Mouse (Mus musculus): ENCODE results near the gene Kremen2. TPM values are rescaled to one million over a fixed set of nuclear protein-coding genes. Genes with fewer than 3 reads are reported as not detected.
"Not testable (repeated sequence)": the region's sequence is repeated elsewhere in the genome, so short reads cannot be mapped to it uniquely, and the experiment has no call there.

The Kremen2 gene
- polyA plus RNA-seq, 1 experiment: 0.57 TPM

GRCm38 (mm10) chr17:23785561-23786471, 40.2 kb upstream of the Kremen2 start, which contains the start of gene Flywch2:
Flywch2 (minus strand) TSS chr17:23786081.
- 2% methylated on average over 43 of the region's 43 CpGs for WGBS
- H3K27me3 ChIP-seq (ENCODE audit: control insufficient read depth, insufficient read depth, low read length): no peaks in the 10 kb centered on the region
- DNase-seq: peak; percentile 93 to 96
- peak within 1 kb of the TSS; percentile 78 for H3K27ac ChIP-seq (ENCODE audit: insufficient read depth, low read length)
- TF ChIP-seq CTCF (IDR thresholded peaks at IDR 0.05; ENCODE audit: borderline replicate concordance, insufficient read depth, low read depth, low read length) (no peak), POLR2A (IDR thresholded peaks at IDR 0.05; ENCODE audit: borderline replicate concordance, insufficient read depth, low read length) (peak; percentile 45; the same call in 1 of the 2 replicates)
- H3K4me1 ChIP-seq (ENCODE audit: control insufficient read depth, insufficient read depth, low read length): peaks cover 3% of the 10 kb centered on the region; the same call in 1 of the 2 replicates
- H3K4me3 ChIP-seq (replicated peaks; ENCODE audit: insufficient read depth, low read depth, low read length): peak within 1 kb of the TSS; percentile 77

- H3K4me3 ChIP-seq (replicated peaks; ENCODE audit: insufficient read depth, low read depth, low read length): no peak overlapping the region
Measured at GRCm38 (mm10) chr17:23783352-23783751, 37.7 kb upstream of the Kremen2 start.

GRCm38 (mm10) chr17:23778447-23778846, 32.8 kb upstream of the Kremen2 start:
- WGBS: 41% methylated on average over 2 of the region's 2 CpGs
- Histone ChIP-seq H3K4me1 (ENCODE audit: control insufficient read depth, insufficient read depth, low read length) (no peaks in the 10 kb centered on the region), H3K4me3 (replicated peaks; ENCODE audit: insufficient read depth, low read depth, low read length) (no peak overlapping the region), H3K27ac (ENCODE audit: insufficient read depth, low read length) (no peak overlapping the region), H3K27me3 (ENCODE audit: control insufficient read depth, insufficient read depth, low read length) (no peaks in the 10 kb centered on the region)
- TF ChIP-seq POLR2A (IDR thresholded peaks at IDR 0.05; ENCODE audit: borderline replicate concordance, insufficient read depth, low read length) (no peak), CTCF (IDR thresholded peaks at IDR 0.05; ENCODE audit: borderline replicate concordance, insufficient read depth, low read depth, low read length) (no peak)
- DNase-seq: no peak

More at GRCm38 (mm10) chr17:23783352-23783751, 37.7 kb upstream of the Kremen2 start:
- TF ChIP-seq POLR2A (IDR thresholded peaks at IDR 0.05; ENCODE audit: borderline replicate concordance, insufficient read depth, low read length): no peak
- no peak for TF ChIP-seq CTCF (IDR thresholded peaks at IDR 0.05; ENCODE audit: borderline replicate concordance, insufficient read depth, low read depth, low read length)
- no peak overlapping the region for H3K27ac ChIP-seq (ENCODE audit: insufficient read depth, low read length)
- no peaks in the 10 kb centered on the region for H3K4me1 ChIP-seq (ENCODE audit: control insufficient read depth, insufficient read depth, low read length)
- no peak for DNase-seq
- H3K27me3 ChIP-seq (ENCODE audit: control insufficient read depth, insufficient read depth, low read length): no peaks in the 10 kb centered on the region

GRCm38 (mm10) chr17:23777141-23777540, 31.5 kb upstream of the Kremen2 start:
- Histone ChIP-seq H3K4me3 (replicated peaks; ENCODE audit: insufficient read depth, low read depth, low read length) (no peak overlapping the region), H3K4me1 (ENCODE audit: control insufficient read depth, insufficient read depth, low read length) (no peaks in the 10 kb centered on the region), H3K27me3 (ENCODE audit: control insufficient read depth, insufficient read depth, low read length) (no peaks in the 10 kb centered on the region), H3K27ac (ENCODE audit: insufficient read depth, low read length) (no peak overlapping the region)
- TF ChIP-seq CTCF (IDR thresholded peaks at IDR 0.05; ENCODE audit: borderline replicate concordance, insufficient read depth, low read depth, low read length): no peak
- TF ChIP-seq POLR2A (IDR thresholded peaks at IDR 0.05; ENCODE audit: borderline replicate concordance, insufficient read depth, low read length): no peak
- DNase-seq: no peak
- WGBS: 84% methylated on average over 2 of the region's 2 CpGs

GRCm38 (mm10) chr17:23776216-23776615, 30.6 kb upstream of the Kremen2 start:
- Histone ChIP-seq H3K4me3 (replicated peaks; ENCODE audit: insufficient read depth, low read depth, low read length) (no peak overlapping the region), H3K27ac (ENCODE audit: insufficient read depth, low read length) (no peak overlapping the region), H3K4me1 (ENCODE audit: control insufficient read depth, insufficient read depth, low read length) (no peaks in the 10 kb centered on the region), H3K27me3 (ENCODE audit: control insufficient read depth, insufficient read depth, low read length) (no peaks in the 10 kb centered on the region)
- no peak for DNase-seq
- WGBS: 78% methylated on average over 10 of the region's 10 CpGs
- TF ChIP-seq POLR2A (IDR thresholded peaks at IDR 0.05; ENCODE audit: borderline replicate concordance, insufficient read depth, low read length) (no peak), CTCF (IDR thresholded peaks at IDR 0.05; ENCODE audit: borderline replicate concordance, insufficient read depth, low read depth, low read length) (no peak)

- Histone ChIP-seq H3K4me3 (replicated peaks; ENCODE audit: insufficient read depth, low read depth, low read length) (no peak overlapping the region), H3K27me3 (ENCODE audit: control insufficient read depth, insufficient read depth, low read length) (no peaks in the 10 kb centered on the region), H3K4me1 (ENCODE audit: control insufficient read depth, insufficient read depth, low read length) (no peaks in the 10 kb centered on the region), H3K27ac (ENCODE audit: insufficient read depth, low read length) (no peak overlapping the region)
- 3% methylated on average over 12 of the region's 12 CpGs for WGBS
- TF ChIP-seq CTCF (IDR thresholded peaks at IDR 0.05; ENCODE audit: borderline replicate concordance, insufficient read depth, low read depth, low read length) (peak; percentile 79), POLR2A (IDR thresholded peaks at IDR 0.05; ENCODE audit: borderline replicate concordance, insufficient read depth, low read length) (no peak)
- DNase-seq: peak; percentile 81 to 86
Measured at GRCm38 (mm10) chr17:23774090-23774489, 28.5 kb upstream of the Kremen2 start.

GRCm38 (mm10) chr17:23773676-23774075, 28.0 kb upstream of the Kremen2 start:
- Histone ChIP-seq H3K4me1 (ENCODE audit: control insufficient read depth, insufficient read depth, low read length) (no peaks in the 10 kb centered on the region), H3K27ac (ENCODE audit: insufficient read depth, low read length) (no peak overlapping the region), H3K4me3 (replicated peaks; ENCODE audit: insufficient read depth, low read depth, low read length) (no peak overlapping the region), H3K27me3 (ENCODE audit: control insufficient read depth, insufficient read depth, low read length) (no peaks in the 10 kb centered on the region)
- DNase-seq: no peak
- TF ChIP-seq CTCF (IDR thresholded peaks at IDR 0.05; ENCODE audit: borderline replicate concordance, insufficient read depth, low read depth, low read length) (no peak), POLR2A (IDR thresholded peaks at IDR 0.05; ENCODE audit: borderline replicate concordance, insufficient read depth, low read length) (no peak)
- WGBS: 77% methylated on average over 6 of the region's 6 CpGs

- not testable (repeated sequence) for H3K4me1 ChIP-seq (ENCODE audit: control insufficient read depth, insufficient read depth, low read length); DNase-seq; H3K27me3 ChIP-seq (ENCODE audit: control insufficient read depth, insufficient read depth, low read length); H3K27ac ChIP-seq (ENCODE audit: insufficient read depth, low read length)
- peak overlapping the region; percentile 63 for H3K4me3 ChIP-seq (replicated peaks; ENCODE audit: insufficient read depth, low read depth, low read length)
- 51% methylated on average over 2 of the region's 2 CpGs for WGBS
Measured at GRCm38 (mm10) chr17:23772219-23772556, 26.6 kb upstream of the Kremen2 start.

All from cerebellum, adult 2 months (tissue).